Mouse (Mus musculus) yolk sac, embryonic 10.5 days (tissue): ENCODE measurements around the gene Mcm6.
A peak's percentile ranks its signal among the peaks of the same experiment; 100 is the strongest.

Experiments
- DNase-seq: peaks from one replicate; pipeline ENCODE4 v3.0.0-alpha.2; 2017; ENCODE audit warnings: low spot score

Gene Mcm6

GRCm38 (mm10) chr1:128359554-128360376 is at the start of gene Mcm6:
Mcm6 (minus strand) TSS chr1:128359664.
- DNase-seq: peak; percentile 96

- DNase-seq: no peak
Observed at GRCm38 (mm10) chr1:128406846-128407245, 47.4 kb upstream of the Mcm6 start.

- DNase-seq: no peak
Observed at GRCm38 (mm10) chr1:128405675-128406074, 46.2 kb upstream of the Mcm6 start.

GRCm38 (mm10) chr1:128405041-128405481 is 45.6 kb upstream of the Mcm6 start:
- no peak for DNase-seq

- no peak for DNase-seq
Observed at GRCm38 (mm10) chr1:128400926-128401325, 41.5 kb upstream of the Mcm6 start.

GRCm38 (mm10) chr1:128399941-128400915 is 40.8 kb upstream of the Mcm6 start:
- no peak for DNase-seq

GRCm38 (mm10) chr1:128398738-128399445 is 39.4 kb upstream of the Mcm6 start:
- no peak for DNase-seq

GRCm38 (mm10) chr1:128394657-128395056 is 35.2 kb upstream of the Mcm6 start:
- no peak for DNase-seq

GRCm38 (mm10) chr1:128392382-128392781 is 32.9 kb upstream of the Mcm6 start:
- no peak for DNase-seq

- no peak for DNase-seq
Observed at GRCm38 (mm10) chr1:128386487-128386886, 27.0 kb upstream of the Mcm6 start.

GRCm38 (mm10) chr1:128376841-128377240 is 17.4 kb upstream of the Mcm6 start:
- DNase-seq: no peak

- no peak for DNase-seq
Observed at GRCm38 (mm10) chr1:128372143-128372860, 12.8 kb upstream of the Mcm6 start.

- DNase-seq: no peak
Observed at GRCm38 (mm10) chr1:128368732-128369441, 9.4 kb upstream of the Mcm6 start.

GRCm38 (mm10) chr1:128360601-128361000 is 1.1 kb upstream of the Mcm6 start:
- no peak for DNase-seq

GRCm38 (mm10) chr1:128358916-128359553 is 429 bp downstream of the Mcm6 start:
- no peak for DNase-seq

GRCm38 (mm10) chr1:128358276-128358675 is 1.2 kb downstream of the Mcm6 start:
- no peak for DNase-seq

GRCm38 (mm10) chr1:128357452-128357851 is 2.0 kb downstream of the Mcm6 start:
- no peak for DNase-seq

GRCm38 (mm10) chr1:128353092-128353491 is 6.4 kb downstream of the Mcm6 start:
- DNase-seq: no peak

GRCm38 (mm10) chr1:128344232-128344631 is 15.2 kb downstream of the Mcm6 start:
- DNase-seq: no peak

GRCm38 (mm10) chr1:128337708-128338320 is 21.6 kb downstream of the Mcm6 start:
- no peak for DNase-seq
